Mouse (Mus musculus) limb, embryonic 15.5 days (tissue): ENCODE data around the gene Pfkl. TPM values are rescaled to one million over a fixed set of nuclear protein-coding genes. Genes with fewer than 3 reads are reported as not detected.
"Not testable (repeated sequence)": the region's sequence is repeated elsewhere in the genome, so short reads cannot be mapped to it uniquely, and the experiment has no call there.

Experiments used
- ATAC-seq: fragments of 200-750 bp; cut with Nextera tagmentation; 2 replicates; pipeline ENCODE4 v1.8.0; 2017; ENCODE audit warnings: low read depth, moderate TSS enrichment; ENCODE audit not compliant: insufficient number of reproducible peaks, low FRiP score, low TSS enrichment
- H3K27ac ChIP-seq: fragments of 300-500 bp; sonication (generic); 2 replicates; pipeline ENCODE4 v1.5.1; 2015; ENCODE audit warnings: moderate library complexity, mild to moderate bottlenecking, inconsistent platforms
- H3K27me3 ChIP-seq: fragments of 300-500 bp; sonication (generic); 2 replicates; pipeline ENCODE4 v1.6.1; 2015; ENCODE audit warnings: inconsistent platforms
- H3K36me3 ChIP-seq: fragments of 300-500 bp; sonication (generic); 2 replicates; pipeline ENCODE4 v1.6.1; 2015; ENCODE audit warnings: inconsistent platforms
- H3K4me1 ChIP-seq: fragments of 300-500 bp; sonication (generic); 2 replicates; pipeline ENCODE4 v1.6.1; 2015; ENCODE audit warnings: inconsistent platforms
- H3K4me2 ChIP-seq: fragments of 300-500 bp; sonication (generic); 2 replicates; pipeline ENCODE4 v1.6.1; 2015; ENCODE audit warnings: mild to moderate bottlenecking, inconsistent platforms
- H3K4me3 ChIP-seq: fragments of 300-500 bp; sonication (generic); 2 replicates; pipeline ENCODE4 v1.5.1; 2015; ENCODE audit warnings: mild to moderate bottlenecking, inconsistent platforms
- H3K9ac ChIP-seq: fragments of 300-500 bp; sonication (generic); 2 replicates; pipeline ENCODE4 v1.6.1; 2015; ENCODE audit warnings: inconsistent platforms
- H3K9me3 ChIP-seq: fragments of 300-500 bp; sonication (generic); 2 replicates; pipeline ENCODE4 v1.6.1; 2016; ENCODE audit warnings: inconsistent platforms
- WGBS: fragments of 180-500 bp; shearing (Covaris S2); methylation state at CpG from one replicate; pipeline ENCODE4 v1.1.7; 2015; 5-methylcytosine and 5-hydroxymethylcytosine counted together
- polyA plus RNA-seq: library from polyadenylated mRNA; unstranded; fragments of >200 nt; fragmentation: Nextera tagmentation; extraction: Ambion mirVana; gene quantifications from 2 replicates; pipeline ENCODE4 v1.2.1, GENCODE M21; 2015

The Pfkl gene
- polyA plus RNA-seq, 1 experiment from 2014 or later, result 168 TPM

GRCm38 (mm10) chr10:77962725-77963124, 47.2 kb downstream of the Pfkl start:
- no peaks in the 10 kb centered on the region for H3K36me3 ChIP-seq
- H3K9me3 ChIP-seq, result no peaks in the 10 kb centered on the region
- no peak overlapping the region for H3K9ac ChIP-seq
- 0 out of 2 replicates have a peak, but pooled peaks cover under 1% of the 10 kb centered on the region for H3K27me3 ChIP-seq
- H3K27ac ChIP-seq, result no peak overlapping the region
- 82% methylated on average over 2 of the region's 2 CpGs for WGBS
- no peak overlapping the region for H3K4me3 ChIP-seq
- no peaks in the 10 kb centered on the region for H3K4me1 ChIP-seq
- H3K4me2 ChIP-seq, result no peak overlapping the region
- no peak for ATAC-seq

GRCm38 (mm10) chr10:77950468-77950867, 59.4 kb downstream of the Pfkl start:
- not testable (repeated sequence) for H3K9ac ChIP-seq, H3K36me3 ChIP-seq, H3K9me3 ChIP-seq, ATAC-seq, H3K27ac ChIP-seq, H3K4me2 ChIP-seq, H3K4me3 ChIP-seq, H3K4me1 ChIP-seq, H3K27me3 ChIP-seq
- WGBS, result 94% methylated on average over 10 of the region's 12 CpGs

DNA sequence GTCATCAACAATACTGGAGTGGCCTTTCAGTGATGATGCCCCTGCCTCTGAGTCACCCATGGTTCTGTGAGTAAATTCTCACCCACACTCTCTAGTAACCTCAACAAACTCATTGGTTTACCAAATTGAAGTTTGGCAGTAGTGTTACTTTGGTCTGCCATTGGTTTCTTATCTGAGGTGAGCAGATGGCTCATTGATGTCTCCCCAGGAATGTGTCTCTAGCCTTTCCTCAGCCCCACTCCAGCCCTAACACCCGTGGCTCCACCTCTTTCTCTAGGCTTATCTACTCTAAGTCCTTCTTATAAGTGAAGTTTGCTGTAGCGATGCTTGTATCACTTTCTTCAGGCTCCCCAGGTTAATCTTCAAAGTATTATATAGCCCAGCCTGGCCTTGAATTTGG, 70.2 kb downstream of the Pfkl start:
- ATAC-seq, result no peak
- WGBS, result 69% methylated on average over 2 of the region's 2 CpGs
- Histone ChIP-seq H3K27ac (no peak overlapping the region), H3K9ac (no peak overlapping the region), H3K36me3 (no peaks in the 10 kb centered on the region), H3K4me3 (no peak overlapping the region), H3K4me1 (no peaks in the 10 kb centered on the region), H3K27me3 (no peaks in the 10 kb centered on the region), H3K9me3 (no peaks in the 10 kb centered on the region), H3K4me2 (no peak overlapping the region)

Other genes starting within 250 kb of the Pfkl start
- gene Gm3238, start 238.8 kb downstream of the Pfkl start, polyA plus RNA-seq, result not detected in 2 replicates
- not detected in 2 replicates for gene Gm7138, start 233.1 kb downstream of the Pfkl start, polyA plus RNA-seq
- not detected in 2 replicates for gene Gm3250, start 227.5 kb downstream of the Pfkl start, polyA plus RNA-seq
- gene Gm7137, start 221.9 kb downstream of the Pfkl start, polyA plus RNA-seq, result not detected in 2 replicates
- not detected in 2 replicates for gene Gm9639, start 215.0 kb downstream of the Pfkl start, polyA plus RNA-seq
- gene Gm19668, start 210.9 kb downstream of the Pfkl start, polyA plus RNA-seq, result not detected in 2 replicates
- not detected in 2 replicates for gene Gm9507, start 198.2 kb downstream of the Pfkl start, polyA plus RNA-seq
- not detected in 2 replicates for gene Gm2696, start 195.4 kb downstream of the Pfkl start, polyA plus RNA-seq
- gene Krtap10-4, start 183.0 kb downstream of the Pfkl start, polyA plus RNA-seq, result not detected in 2 replicates
- 0.17 TPM in 1 of 2 replicates, not detected in the other for gene Krtap10-10, start 174.1 kb downstream of the Pfkl start, polyA plus RNA-seq
- gene Gm36176, start 163.3 kb downstream of the Pfkl start, polyA plus RNA-seq, result not detected in 2 replicates
- not detected in 2 replicates for gene Gm10318, start 157.2 kb downstream of the Pfkl start, polyA plus RNA-seq
- gene Gm3285, start 148.1 kb downstream of the Pfkl start, polyA plus RNA-seq, result not detected in 2 replicates
- gene Lrrc3, start 107.5 kb downstream of the Pfkl start, polyA plus RNA-seq, result 3.8 and 4.0 TPM in 2 replicates
- gene Trpm2, start 39.5 kb downstream of the Pfkl start, polyA plus RNA-seq, result 0.50 and 0.51 TPM in 2 replicates
- 23.7 and 24.2 TPM in 2 replicates for gene 1810043G02Rik, start 31.6 kb downstream of the Pfkl start, polyA plus RNA-seq
- gene Dnmt3l, start 31.9 kb upstream of the Pfkl start, polyA plus RNA-seq, result 0.58 TPM in 2 replicates
- 0.28 and 0.29 TPM in 2 replicates for gene Aire, start 33.5 kb upstream of the Pfkl start, polyA plus RNA-seq
- gene Icosl, start 59.2 kb upstream of the Pfkl start, polyA plus RNA-seq, result 7.2 and 7.3 TPM in 2 replicates
- 38.7 and 42.1 TPM in 2 replicates for gene D10Jhu81e, start 159.7 kb upstream of the Pfkl start, polyA plus RNA-seq
- 18.5 and 18.9 TPM in 2 replicates for gene Pwp2, start 175.1 kb upstream of the Pfkl start, polyA plus RNA-seq
- 13.3 and 15.6 TPM in 2 replicates for gene Trappc10, start 234.6 kb upstream of the Pfkl start, polyA plus RNA-seq